Mouse (Mus musculus) kidney, adult 2 months (tissue): ENCODE measurements around the gene Hist1h2bj.

Source experiments
- CTCF ChIP-seq: fragments of 200-500 bp; conservative IDR thresholded peaks from 2 replicates; pipeline ENCODE4 v1.5.1; 2011; ENCODE audit warnings: low read depth, mild to moderate bottlenecking, control low read depth, low read length, moderate library complexity, mixed read lengths; ENCODE audit not compliant: insufficient read depth, insufficient read length
- POLR2A ChIP-seq: fragments of 200-500 bp; IDR thresholded peaks from one replicate; pipeline ENCODE4 v1.6.1; 2011; ENCODE audit warnings: low read depth, low read length, control low read depth

GRCm38 (mm10) chr13:22036986-22037385 is 6.0 kb upstream of the Hist1h2bj start:
- no peak for TF ChIP-seq POLR2A
- TF ChIP-seq CTCF = no peak
